Mouse (Mus musculus): ENCODE results near the gene Med4.

DNA sequence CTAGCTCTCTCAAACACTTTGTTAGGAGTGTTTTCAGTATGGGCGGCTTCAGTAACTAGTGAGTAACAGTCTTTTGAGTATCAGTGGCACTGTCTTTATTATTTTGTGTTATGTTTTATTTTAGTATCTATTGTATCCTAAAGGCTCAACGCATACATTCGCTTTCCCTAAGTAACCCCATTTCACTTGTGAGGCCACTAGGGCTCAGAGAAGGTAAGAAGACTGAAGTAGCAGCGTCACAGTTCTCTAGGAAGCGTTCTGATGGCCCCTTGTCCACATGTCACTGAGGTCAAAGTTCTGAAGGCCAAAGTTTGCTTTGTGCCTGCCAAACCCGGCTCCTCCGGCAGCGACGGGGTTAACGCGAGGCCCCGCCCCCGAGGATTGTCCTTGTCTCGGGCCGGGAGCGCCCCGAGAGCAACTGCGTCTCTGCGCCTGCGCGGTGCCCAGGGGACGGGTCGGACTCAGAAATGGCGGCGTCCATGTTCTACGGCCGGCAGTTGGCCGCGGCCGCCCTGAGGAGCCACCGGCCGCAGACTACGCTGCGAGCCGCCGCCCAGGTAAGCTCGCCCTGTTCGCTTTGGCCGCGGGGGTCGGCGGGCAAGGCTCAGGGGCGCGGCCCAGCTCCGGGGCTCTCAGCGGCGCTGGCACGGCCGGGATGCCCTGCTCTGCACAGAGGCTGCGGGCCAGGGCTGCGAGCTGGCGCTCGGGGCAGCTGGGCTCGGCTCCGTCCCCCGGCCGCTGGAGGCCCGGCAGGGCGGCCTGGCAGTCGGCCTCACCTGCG, 42.7 kb downstream of the Med4 start:
- TF ChIP-seq CTCF (IDR thresholded peaks at IDR 0.05; ENCODE audit: low read depth) (no peak), EP300 (IDR thresholded peaks at IDR 0.05; ENCODE audit: low read depth) (no peak)
